Mouse (Mus musculus) embryonic facial prominence, embryonic 15.5 days (tissue): ENCODE measurements at regions not wholly inside any gene's neighbourhood (a gene's known extent, or its start where the extent isn't known, plus 50 kb on each side); places are given as distances from the start of the nearest gene placed in this dataset.

Source experiments
- ATAC-seq: fragments of 200-750 bp; cut with Nextera tagmentation; 2 replicates; pipeline ENCODE4 v1.8.0; 2017; ENCODE audit warnings: low read depth, moderate TSS enrichment; ENCODE audit not compliant: insufficient number of reproducible peaks, low FRiP score, low TSS enrichment
- H3K27ac ChIP-seq: fragments of 300-500 bp; sonication (generic); replicated peaks from 2 replicates; pipeline ENCODE4 v1.5.1; 2015; ENCODE audit warnings: mild to moderate bottlenecking, inconsistent platforms
- H3K27me3 ChIP-seq: fragments of 300-500 bp; sonication (generic); 2 replicates; pipeline ENCODE4 v1.6.1; 2015; ENCODE audit warnings: inconsistent platforms
- H3K36me3 ChIP-seq: fragments of 300-500 bp; sonication (generic); 2 replicates; pipeline ENCODE4 v1.6.1; 2015; ENCODE audit warnings: mild to moderate bottlenecking, inconsistent platforms
- H3K4me1 ChIP-seq: fragments of 300-500 bp; sonication (generic); 2 replicates; pipeline ENCODE4 v1.6.1; 2015; ENCODE audit warnings: inconsistent platforms
- H3K4me2 ChIP-seq: fragments of 300-500 bp; sonication (generic); replicated peaks from 2 replicates; pipeline ENCODE4 v1.6.1; 2015; ENCODE audit warnings: mild to moderate bottlenecking, inconsistent platforms
- H3K4me3 ChIP-seq: fragments of 300-500 bp; sonication (generic); replicated peaks from 2 replicates; pipeline ENCODE4 v1.5.1; 2015; ENCODE audit warnings: mild to moderate bottlenecking, inconsistent platforms
- H3K9ac ChIP-seq: fragments of 300-500 bp; sonication (generic); 2 replicates; pipeline ENCODE4 v1.6.1; 2015; ENCODE audit warnings: inconsistent platforms
- H3K9me3 ChIP-seq: fragments of 300-500 bp; sonication (generic); replicated peaks from 2 replicates; pipeline ENCODE4 v1.6.1; 2016; ENCODE audit warnings: inconsistent platforms
- WGBS: fragments of 180-500 bp; shearing (Covaris S2); methylation state at CpG from one replicate; pipeline ENCODE4 v1.1.7; 2015; 5-methylcytosine and 5-hydroxymethylcytosine counted together

GRCm38 (mm10) chr2:146565693-146566092 is 53.5 kb upstream of the Ralgapa2 start:
- Histone ChIP-seq H3K4me3 (no peak overlapping the region), H3K36me3 (no peaks in the 10 kb centered on the region), H3K9ac (no peak overlapping the region), H3K4me1 (no peaks in the 10 kb centered on the region), H3K4me2 (no peak overlapping the region), H3K27ac (no peak overlapping the region), H3K9me3 (no peaks in the 10 kb centered on the region), H3K27me3 (no peaks in the 10 kb centered on the region)
- WGBS, result 69% methylated on average over 6 of the region's 6 CpGs
- no peak for ATAC-seq

GRCm38 (mm10) chr2:146568171-146568842 is 56.2 kb upstream of the Ralgapa2 start:
- WGBS, result 37% methylated on average over 11 of the region's 11 CpGs
- ATAC-seq, result no peak
- Histone ChIP-seq H3K4me1 (no peaks in the 10 kb centered on the region), H3K9me3 (no peaks in the 10 kb centered on the region), H3K36me3 (no peaks in the 10 kb centered on the region), H3K4me2 (no peak overlapping the region), H3K27ac (no peak overlapping the region), H3K4me3 (no peak overlapping the region), H3K9ac (no peak overlapping the region), H3K27me3 (no peaks in the 10 kb centered on the region)

GRCm38 (mm10) chr2:146571036-146571435 is 58.9 kb upstream of the Ralgapa2 start:
- Histone ChIP-seq H3K9ac (no peak overlapping the region), H3K27me3 (no peaks in the 10 kb centered on the region), H3K4me3 (no peak overlapping the region), H3K36me3 (no peaks in the 10 kb centered on the region), H3K27ac (no peak overlapping the region), H3K9me3 (no peaks in the 10 kb centered on the region), H3K4me2 (no peak overlapping the region), H3K4me1 (0 out of 2 replicates have a peak, but pooled peaks cover 1% of the 10 kb centered on the region)
- ATAC-seq, result no peak
- WGBS, result 86% methylated on average over 11 of the region's 11 CpGs

- ATAC-seq, result no peak
- no peaks in the 10 kb centered on the region for H3K36me3 ChIP-seq
- H3K4me3 ChIP-seq, result no peak overlapping the region
- no peaks in the 10 kb centered on the region for H3K9me3 ChIP-seq
- WGBS, result 73% methylated on average over 9 of the region's 9 CpGs
- H3K4me1 ChIP-seq, result 0 out of 2 replicates have a peak, but pooled peaks cover 3% of the 10 kb centered on the region
- no peaks in the 10 kb centered on the region for H3K27me3 ChIP-seq
- no peak overlapping the region for H3K27ac ChIP-seq
- H3K4me2 ChIP-seq, result no peak overlapping the region
- no peak overlapping the region for H3K9ac ChIP-seq
These were observed 59.7 kb upstream of the Ralgapa2 start for GRCm38 (mm10) chr2:146571857-146572256.

GRCm38 (mm10) chr2:146575610-146576297 is 63.6 kb upstream of the Ralgapa2 start:
- 29% methylated on average over 3 of the region's 3 CpGs for WGBS
- Histone ChIP-seq H3K27me3 (no peaks in the 10 kb centered on the region), H3K27ac (no peak overlapping the region), H3K4me3 (no peak overlapping the region), H3K9ac (no peak overlapping the region), H3K36me3 (no peaks in the 10 kb centered on the region), H3K4me1 (0 out of 2 replicates have a peak, but pooled peaks cover 3% of the 10 kb centered on the region), H3K4me2 (no peak overlapping the region), H3K9me3 (no peaks in the 10 kb centered on the region)
- ATAC-seq, result no peak

GRCm38 (mm10) chr2:146576298-146576905 is 64.3 kb upstream of the Ralgapa2 start:
- no peaks in the 10 kb centered on the region for H3K9me3 ChIP-seq
- no peak overlapping the region for H3K9ac ChIP-seq
- no peak overlapping the region for H3K4me3 ChIP-seq
- WGBS, result 38% methylated on average over 4 of the region's 4 CpGs
- no peak for ATAC-seq
- H3K27ac ChIP-seq, result no peak overlapping the region
- no peaks in the 10 kb centered on the region for H3K36me3 ChIP-seq
- no peaks in the 10 kb centered on the region for H3K27me3 ChIP-seq
- no peak overlapping the region for H3K4me2 ChIP-seq
- H3K4me1 ChIP-seq, result 0 out of 2 replicates have a peak, but pooled peaks cover 3% of the 10 kb centered on the region

GRCm38 (mm10) chr2:146577096-146577495 is 65.0 kb upstream of the Ralgapa2 start:
- Histone ChIP-seq H3K9ac (no peak overlapping the region), H3K9me3 (no peaks in the 10 kb centered on the region), H3K27me3 (no peaks in the 10 kb centered on the region), H3K4me1 (0 out of 2 replicates have a peak, but pooled peaks cover 3% of the 10 kb centered on the region), H3K4me3 (no peak overlapping the region), H3K4me2 (no peak overlapping the region), H3K36me3 (no peaks in the 10 kb centered on the region), H3K27ac (no peak overlapping the region)
- ATAC-seq, result no peak
- WGBS, result 53% methylated on average over 3 of the region's 3 CpGs

- no peak for ATAC-seq
These were observed 69.1 kb upstream of the Ralgapa2 start for GRCm38 (mm10) chr2:146581220-146581619.

GRCm38 (mm10) chr2:146583807-146584388 is 71.8 kb upstream of the Ralgapa2 start:
- no peak for ATAC-seq
- Histone ChIP-seq H3K36me3 (no peaks in the 10 kb centered on the region), H3K27me3 (no peaks in the 10 kb centered on the region), H3K4me2 (no peak overlapping the region), H3K9ac (no peak overlapping the region), H3K4me1 (no peaks in the 10 kb centered on the region), H3K27ac (no peak overlapping the region), H3K9me3 (no peaks in the 10 kb centered on the region), H3K4me3 (no peak overlapping the region)

More at GRCm38 (mm10) chr2:146581220-146581619, 69.1 kb upstream of the Ralgapa2 start:
- Histone ChIP-seq H3K9ac (no peak overlapping the region), H3K27me3 (no peaks in the 10 kb centered on the region), H3K4me1 (no peaks in the 10 kb centered on the region), H3K9me3 (no peaks in the 10 kb centered on the region), H3K4me2 (no peak overlapping the region), H3K36me3 (no peaks in the 10 kb centered on the region), H3K4me3 (no peak overlapping the region), H3K27ac (no peak overlapping the region)
- 76% methylated on average over 3 of the region's 3 CpGs for WGBS

- Histone ChIP-seq H3K27ac (no peak overlapping the region), H3K9me3 (no peaks in the 10 kb centered on the region), H3K36me3 (no peaks in the 10 kb centered on the region), H3K27me3 (no peaks in the 10 kb centered on the region), H3K4me3 (no peak overlapping the region), H3K9ac (no peak overlapping the region), H3K4me1 (no peaks in the 10 kb centered on the region), H3K4me2 (no peak overlapping the region)
- WGBS, result 91% methylated on average over 1 of the region's 1 CpGs
- ATAC-seq, result no peak
These were observed 74.2 kb upstream of the Ralgapa2 start for GRCm38 (mm10) chr2:146586381-146586780.

- no peak overlapping the region for H3K27ac ChIP-seq
- no peaks in the 10 kb centered on the region for H3K4me1 ChIP-seq
- no peak overlapping the region for H3K4me3 ChIP-seq
- no peak overlapping the region for H3K4me2 ChIP-seq
- no peaks in the 10 kb centered on the region for H3K9me3 ChIP-seq
- no peaks in the 10 kb centered on the region for H3K27me3 ChIP-seq
- H3K36me3 ChIP-seq, result no peaks in the 10 kb centered on the region
- no peak for ATAC-seq
- H3K9ac ChIP-seq, result no peak overlapping the region
- 26% methylated on average over 3 of the region's 3 CpGs for WGBS
These were observed 74.8 kb upstream of the Ralgapa2 start for GRCm38 (mm10) chr2:146586981-146587380.
